Mouse (Mus musculus): ENCODE results near the gene Gm17651.

The Gm17651 gene

DNA sequence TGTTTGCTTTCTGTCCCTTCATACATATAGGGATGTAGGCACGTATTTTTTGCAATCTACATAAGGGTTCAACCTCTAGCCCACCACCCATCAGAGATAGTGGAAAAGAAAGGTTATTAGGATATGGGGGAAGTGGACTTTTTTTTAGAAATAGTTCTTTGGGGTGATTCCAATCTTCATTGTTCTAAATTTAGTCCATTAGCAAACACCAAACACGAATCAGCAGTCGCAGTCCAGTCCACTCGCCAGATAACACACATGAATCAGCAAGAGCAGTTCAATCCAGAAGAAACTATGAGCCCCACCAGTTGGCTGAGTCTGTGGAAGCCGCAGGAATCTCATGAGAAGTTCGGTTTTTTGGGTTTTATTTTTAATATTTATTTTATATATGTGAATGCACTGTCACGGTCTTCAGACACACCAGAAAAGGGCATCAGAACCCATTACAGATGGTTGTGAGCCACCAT, at the start of gene Gm17651:
Gm17651 (minus strand) TSS at position 51 of the 467 bp plus-strand sequence.
- DNase-seq = no peak

DNA sequence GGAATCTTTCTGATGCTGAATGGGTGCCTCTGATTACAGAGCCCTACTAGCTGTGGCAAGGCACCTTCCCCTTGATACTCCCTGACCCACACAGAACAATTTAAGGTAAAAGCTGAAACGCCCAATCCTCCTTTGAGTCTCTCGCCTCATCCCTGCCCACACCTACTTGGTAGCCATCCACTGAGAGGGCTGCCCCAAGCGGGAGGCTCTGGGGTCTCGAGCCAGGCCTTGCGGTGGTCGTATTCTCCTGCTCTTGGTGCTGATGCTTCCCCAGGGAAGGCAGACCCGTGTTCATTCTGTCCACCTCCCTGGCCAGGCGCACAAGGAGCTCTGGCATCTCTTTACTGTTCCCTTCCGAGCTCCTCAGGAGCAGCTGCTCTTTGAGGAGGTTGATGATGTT, 44.6 kb upstream of the Gm17651 start:
- no peak for DNase-seq

DNA sequence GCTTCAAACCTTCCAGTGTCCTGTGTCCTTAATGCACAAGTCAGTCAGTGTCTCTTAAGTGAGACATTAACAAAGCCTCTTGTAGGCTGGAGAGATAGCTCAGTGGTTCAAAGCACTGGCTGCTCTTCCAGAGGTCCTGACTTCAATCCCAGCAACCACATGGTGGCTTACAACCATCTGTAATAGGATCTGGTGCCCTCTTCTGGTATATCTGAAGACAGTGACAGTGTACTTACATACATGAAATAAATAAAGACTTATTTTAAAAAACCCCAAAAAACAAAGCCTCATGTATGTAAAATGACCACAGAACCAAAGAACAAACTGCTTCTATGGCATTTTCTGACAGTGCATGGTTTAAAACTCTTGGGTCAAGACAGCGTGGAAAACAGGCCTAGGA, 41.4 kb upstream of the Gm17651 start:
- DNase-seq = no peak

DNA sequence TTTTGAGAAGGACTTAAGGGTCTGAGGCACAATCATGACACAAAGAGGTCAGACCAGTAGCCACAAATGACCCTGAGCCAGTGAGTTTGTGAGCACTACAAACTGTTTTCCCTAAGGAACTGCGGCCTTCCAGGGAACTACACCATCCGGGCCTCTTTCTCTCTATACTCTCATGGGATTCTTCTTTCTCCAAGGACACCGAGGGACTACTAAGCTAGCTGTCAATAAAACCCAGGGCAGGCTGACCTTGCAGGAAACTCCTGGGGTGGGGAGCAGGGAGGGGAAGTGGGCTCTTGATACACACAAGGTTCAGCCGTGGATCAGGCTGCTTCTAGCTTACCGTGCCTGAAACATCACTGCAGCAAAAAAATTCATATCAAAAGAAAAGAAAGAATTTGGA, 36.4 kb upstream of the Gm17651 start:
- DNase-seq = no peak

DNA sequence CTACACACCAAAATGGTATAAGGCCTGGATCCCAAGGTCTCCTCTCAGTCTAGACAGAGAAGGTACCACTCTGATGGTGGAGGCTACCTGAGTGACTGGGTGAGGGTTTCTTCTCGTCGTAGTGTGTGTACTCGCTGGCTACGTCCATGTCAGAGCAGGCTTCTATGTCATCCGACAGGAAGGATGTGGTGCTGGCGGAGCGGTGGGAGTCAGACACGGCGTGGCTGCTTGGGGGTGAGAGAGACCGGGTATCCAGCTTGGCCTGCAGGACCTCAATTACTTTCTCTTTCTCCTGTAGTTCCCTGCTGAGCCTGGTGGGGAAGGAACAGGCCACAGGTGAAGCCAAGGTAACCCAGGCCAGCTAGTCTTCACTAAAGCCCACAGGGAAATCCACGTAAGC, 35.6 kb upstream of the Gm17651 start:
- no peak for DNase-seq

DNA sequence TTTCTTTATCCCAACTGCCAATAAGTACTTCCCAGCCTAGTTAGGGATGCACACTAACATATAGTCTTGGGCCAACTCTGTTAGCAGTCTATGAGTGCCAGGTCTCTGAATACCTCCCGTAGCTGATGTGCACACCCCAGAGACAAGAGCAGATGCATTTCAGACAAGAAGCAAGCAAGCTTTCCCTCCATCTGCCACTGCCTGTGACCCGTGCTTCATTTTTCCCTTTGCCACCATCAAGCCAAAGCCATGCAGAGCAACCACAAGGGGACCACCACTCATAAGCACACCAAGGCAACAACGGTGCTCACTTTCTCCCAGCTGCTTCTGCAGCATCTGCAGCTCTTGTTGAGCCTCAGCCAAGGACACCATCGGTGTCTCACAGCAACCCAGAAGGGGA, 32.1 kb upstream of the Gm17651 start:
- DNase-seq = no peak

DNA sequence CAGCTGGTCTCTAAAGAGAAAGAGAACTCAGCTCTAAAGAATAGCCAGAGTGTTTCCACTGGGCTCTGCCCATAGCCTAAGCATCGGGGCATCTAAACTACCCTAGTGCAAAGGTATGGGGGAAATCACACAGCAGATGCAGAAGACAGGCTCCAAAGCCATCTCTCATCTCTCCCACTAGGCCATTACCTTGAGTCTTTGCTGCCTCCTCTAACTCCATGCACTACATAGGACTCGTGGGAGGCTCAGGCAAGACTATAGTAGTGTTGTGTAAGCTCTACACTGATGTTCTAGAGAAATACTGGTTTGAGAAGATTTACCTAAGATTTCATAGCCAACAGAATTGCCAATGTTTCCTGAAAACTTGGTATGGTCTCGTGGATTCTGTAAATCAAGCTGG, 31.0 kb upstream of the Gm17651 start:
- DNase-seq = no peak

DNA sequence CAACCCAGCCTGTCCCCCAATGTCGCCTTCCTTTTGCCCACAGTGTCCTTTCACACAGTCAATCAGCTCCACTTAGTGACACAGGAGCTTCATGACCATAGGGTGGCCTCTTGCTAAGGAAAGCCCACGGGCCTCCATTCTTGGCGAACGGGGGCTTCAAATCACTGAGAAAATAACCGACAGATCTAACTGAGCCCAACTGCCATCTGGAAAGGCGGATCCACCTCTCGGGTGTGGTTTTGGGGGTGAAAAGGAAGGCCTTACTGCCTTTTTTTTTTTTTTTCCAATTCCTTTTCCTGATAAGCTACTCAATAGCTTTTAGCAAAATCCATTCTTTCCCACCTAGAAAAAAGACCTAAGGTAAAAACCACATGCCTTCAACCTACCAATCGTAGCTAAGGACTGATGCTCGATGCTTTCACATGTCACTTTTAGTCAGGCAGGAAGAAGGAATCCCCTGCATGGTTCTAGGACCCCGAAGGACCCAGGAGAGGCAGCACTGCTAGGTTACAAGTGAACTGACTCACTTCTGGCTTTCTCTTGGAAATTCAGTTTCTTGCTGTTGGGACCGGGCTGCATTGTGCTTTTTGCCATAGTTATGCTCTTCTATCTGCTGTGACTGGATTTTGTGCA, 28.1 kb upstream of the Gm17651 start:
- no peak for DNase-seq

DNA sequence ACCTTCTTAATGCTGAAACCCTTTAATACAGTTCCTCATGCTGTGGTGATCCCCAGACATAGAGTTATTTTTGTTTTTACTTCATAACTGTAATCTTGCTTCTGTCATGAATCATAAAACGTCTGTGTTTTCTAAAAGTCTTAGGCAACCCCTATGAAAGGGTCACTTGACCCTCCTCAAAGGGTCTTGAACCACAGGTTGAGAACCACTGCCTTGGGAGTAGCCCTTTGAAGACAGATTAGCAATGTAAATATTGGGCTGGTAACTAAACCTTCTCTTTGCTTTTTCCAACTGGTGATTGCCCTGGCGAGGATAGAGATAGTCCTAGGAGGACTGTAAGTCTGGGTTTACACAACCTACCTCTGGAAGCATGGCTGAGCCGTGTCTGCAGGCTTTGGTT, 26.7 kb upstream of the Gm17651 start:
- no peak for DNase-seq

DNA sequence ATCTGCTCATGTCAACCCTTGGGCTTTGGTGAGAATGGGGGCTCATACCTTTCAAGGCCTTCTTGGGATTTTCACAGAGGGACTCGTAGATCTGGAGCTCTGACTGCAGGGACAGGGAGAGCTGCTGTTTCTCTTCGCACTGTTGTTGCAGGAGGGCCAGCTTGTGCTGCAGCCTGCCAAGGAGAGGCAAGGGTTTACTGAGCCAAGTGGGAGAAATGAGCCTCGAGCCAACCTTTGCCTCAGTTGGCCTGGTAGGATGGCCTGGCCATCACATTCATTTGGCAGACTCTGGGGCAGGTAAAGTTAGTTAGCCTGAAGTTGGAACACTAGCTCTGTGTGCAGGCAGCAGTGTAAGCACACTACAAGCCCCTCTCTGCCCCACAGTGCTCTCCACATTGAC, 24.6 kb upstream of the Gm17651 start:
- DNase-seq = no peak

DNA sequence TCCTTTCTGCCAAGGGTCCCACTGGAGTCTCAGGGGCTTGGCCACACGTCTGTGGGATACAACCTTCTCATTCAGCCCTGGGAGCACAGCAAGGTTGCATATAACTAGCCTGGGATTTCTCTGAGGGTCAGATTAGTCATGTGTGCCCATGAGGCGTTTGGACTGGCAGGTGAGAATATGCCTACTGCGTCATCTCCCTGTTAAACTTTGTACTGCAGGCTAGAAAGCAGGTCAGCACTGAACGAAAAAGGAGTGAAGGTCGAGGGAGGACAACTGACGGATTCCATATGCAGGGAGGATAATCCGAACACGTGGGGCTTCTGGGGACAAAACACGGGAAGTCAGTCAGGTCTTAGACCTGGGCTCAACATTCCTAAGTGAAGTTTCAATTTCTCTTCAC, 22.8 kb upstream of the Gm17651 start:
- no peak for DNase-seq

DNA sequence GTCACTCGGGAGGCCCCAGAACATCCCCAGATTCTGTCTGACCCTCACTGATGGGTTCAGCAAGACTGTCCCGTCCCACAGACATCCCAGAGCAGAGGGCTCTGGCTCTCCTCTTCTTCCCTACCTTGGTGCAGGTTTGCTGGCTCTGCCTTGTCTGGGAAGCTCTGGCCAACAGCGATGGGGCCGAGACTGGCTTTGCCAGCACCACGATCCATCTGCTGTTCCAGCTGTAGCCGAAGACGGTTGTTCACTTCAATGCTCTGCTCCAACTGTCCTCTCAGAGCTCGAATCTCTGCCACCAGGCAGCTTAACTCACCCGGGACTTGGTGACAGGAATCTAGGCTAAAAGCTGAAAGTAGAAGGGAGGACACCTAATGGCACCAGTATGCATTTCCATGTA, 22.4 kb upstream of the Gm17651 start:
- no peak for DNase-seq

DNA sequence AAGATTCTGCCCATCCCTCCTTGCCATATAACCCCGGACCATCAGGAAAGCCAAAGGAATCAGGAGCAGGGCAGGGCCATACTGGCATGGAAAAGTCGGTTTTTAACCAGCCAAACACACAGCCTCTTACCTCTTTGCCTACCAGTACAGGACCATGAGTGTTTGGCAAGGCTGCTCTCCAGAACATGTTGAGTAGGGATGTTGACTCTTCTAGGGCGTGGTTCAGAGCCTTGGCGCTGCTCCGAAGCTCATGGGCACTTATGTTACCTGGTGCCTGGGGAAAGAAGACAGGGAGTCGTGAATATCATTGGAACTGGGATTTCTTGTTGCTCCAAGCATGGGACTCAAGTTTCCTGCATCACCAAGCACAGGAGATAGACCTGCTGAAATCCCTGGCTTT, 19.3 kb upstream of the Gm17651 start:
- no peak for DNase-seq

DNA sequence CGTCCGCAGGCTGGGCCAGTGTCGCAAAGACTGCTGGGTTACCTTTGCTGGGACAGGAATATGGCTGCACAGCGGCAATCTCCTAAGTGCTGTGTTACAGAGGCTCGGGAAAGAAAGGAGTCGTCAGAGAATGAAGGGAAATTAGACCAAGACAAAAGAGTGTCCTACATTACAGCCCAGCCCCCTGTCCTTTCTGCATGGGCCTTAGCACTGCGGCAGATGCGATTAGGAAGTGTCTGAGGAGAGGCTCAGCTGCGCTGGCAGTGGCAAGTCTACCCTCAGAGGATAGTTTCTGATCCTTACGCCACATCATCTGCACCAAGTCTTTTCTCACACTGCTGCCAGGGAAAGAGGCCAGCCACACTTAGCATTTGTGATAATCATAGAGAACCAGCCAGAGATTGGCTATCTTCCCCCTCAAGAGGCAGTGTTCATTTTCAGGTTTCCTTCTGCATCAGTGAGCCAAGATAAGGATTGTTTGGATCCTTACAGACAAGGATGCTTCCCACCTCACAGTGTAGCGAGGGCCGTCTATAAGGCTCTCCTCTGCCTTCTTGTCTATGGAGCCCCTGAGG, 17.0 kb upstream of the Gm17651 start:
- no peak for DNase-seq

DNA sequence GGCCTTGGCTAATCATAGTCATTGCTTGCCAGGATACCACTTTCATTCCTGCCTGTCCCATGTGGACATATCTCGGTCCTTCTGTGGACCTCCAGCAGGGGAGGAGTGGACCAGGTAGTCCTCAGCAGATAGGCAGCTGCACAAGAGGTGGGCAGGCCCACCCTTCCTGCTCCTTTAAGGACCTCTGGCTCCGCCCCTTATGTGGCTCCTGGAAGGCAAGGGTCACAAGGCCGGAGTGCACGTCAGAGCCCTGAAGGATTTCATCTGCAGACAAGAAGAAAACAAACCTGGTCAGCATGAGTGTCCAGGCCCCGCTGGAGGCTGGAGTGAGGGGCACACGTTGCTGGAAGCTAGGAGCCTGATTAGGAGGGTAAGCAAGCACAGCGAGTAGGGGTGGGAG, 16.1 kb upstream of the Gm17651 start:
- no peak for DNase-seq

DNA sequence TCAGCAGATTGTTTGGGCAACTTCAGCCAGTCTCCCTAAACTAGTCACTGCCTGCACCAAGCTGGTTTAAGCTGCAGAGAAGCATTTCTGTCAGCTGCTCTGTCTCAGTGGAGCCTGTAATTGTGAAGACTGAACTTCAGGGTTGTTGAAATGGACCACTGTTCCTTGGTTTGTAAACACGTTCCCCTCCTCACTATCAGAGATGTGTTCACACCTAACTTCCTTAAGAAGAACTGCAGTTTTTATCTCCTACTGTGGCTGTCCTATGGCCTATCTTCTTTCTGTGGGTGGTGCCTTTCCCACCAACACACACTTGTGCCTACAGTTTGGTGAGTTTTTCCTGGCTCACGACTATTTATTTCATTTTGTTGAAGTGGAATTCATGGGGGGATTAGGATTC, 14.8 kb upstream of the Gm17651 start:
- no peak for DNase-seq

DNA sequence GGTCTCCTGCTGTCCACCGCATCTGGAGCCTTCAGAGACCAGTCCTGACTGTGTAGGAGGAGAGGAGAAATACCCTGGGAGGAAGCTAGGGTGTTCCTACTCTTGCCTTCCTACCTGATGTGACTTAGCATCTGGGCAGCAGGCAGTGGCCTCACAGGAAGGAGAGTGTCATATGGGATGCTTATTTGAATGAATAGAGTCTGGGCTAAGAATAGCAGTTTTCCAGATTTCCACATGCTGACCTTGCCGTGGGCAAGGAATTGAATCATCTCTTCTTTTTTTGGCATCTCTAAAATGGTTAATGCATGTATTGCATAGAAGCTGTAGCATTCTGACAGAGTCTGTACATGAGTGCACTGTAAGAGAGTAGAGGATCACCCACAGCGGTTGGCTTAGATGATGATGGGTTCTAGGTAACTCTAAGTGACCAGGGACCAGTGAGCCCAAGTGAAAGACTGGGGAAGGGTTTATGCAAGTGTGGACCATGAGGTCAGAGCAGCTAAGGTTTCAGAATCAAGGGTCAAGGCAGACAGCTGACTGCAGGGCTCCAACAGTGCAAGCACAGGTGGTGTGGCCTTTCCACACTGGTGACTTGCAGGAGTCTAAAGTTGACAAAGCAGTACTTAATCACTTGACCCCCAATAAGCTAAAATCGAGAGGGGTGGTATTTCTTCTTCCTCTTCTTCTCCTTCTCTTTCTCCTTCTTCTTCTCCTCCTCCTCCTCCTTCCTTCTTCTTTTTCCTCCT, 12.1 kb upstream of the Gm17651 start:
- no peak for DNase-seq

DNA sequence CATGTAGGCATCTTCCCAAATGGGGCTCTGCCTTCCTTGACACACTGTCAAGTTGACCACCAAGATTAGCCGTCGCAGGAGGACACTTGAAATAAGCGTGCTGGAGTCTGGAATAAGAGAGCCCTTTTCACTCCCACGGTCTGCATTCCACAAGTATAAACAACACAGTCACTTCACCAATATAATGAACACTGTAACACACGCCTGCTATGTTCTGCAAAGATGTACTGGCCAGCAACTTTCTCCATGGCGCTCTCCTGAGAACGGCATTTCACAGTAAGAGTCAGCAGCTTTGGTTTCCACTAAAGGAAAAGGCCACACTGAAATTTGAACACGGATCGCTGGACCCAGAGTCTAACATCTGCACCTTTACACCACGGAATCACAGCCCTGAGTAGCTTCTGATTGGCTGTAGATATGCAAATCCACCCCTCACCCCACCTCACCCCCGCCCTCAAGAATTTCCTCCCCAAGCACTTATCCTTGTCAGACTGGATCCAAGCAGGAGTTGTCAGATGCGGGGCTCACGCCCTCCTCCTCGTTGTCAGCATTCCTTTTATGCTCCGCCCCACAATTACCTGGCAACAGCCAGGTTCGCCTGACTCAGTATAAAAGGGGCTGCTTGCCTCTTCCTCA, 9.2 kb upstream of the Gm17651 start:
- DNase-seq = no peak

DNA sequence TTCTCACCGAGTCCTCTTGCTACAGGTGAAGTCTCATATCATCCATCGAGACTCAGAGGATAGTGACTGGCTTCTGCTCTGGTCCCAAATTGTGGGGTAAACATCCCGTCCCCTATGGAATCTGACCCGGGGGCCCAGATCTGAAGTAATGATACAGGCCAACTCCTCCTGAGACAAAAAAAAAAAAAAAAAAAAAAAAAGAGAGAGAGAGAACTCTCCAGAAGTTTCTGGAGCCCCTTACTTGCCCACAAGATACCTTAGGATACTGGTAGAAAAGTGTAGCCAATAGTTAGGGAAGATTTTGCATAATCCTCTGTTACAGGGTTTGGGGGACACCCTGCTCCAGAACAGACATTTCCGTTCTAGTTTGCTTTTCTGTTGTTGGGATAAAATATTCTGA, 8.1 kb upstream of the Gm17651 start:
- no peak for DNase-seq

DNA sequence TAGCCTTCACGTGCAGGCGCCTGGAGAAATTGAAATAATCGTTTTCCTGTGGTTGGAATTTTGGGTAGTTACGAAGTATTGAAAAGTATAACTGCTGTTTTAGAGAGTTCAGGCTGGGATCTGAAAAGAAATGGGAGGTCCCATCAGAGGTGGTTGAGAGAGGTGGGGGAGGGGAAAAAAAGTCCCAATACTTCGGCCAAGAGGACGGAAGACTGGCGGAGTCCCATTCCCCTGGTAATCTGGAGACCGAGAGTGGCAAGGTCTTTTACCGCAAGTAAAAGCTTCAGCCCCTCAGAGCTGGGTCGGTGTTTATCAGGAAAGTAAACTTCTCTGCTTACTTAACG, 7.6 kb upstream of the Gm17651 start:
- no peak for DNase-seq

DNA sequence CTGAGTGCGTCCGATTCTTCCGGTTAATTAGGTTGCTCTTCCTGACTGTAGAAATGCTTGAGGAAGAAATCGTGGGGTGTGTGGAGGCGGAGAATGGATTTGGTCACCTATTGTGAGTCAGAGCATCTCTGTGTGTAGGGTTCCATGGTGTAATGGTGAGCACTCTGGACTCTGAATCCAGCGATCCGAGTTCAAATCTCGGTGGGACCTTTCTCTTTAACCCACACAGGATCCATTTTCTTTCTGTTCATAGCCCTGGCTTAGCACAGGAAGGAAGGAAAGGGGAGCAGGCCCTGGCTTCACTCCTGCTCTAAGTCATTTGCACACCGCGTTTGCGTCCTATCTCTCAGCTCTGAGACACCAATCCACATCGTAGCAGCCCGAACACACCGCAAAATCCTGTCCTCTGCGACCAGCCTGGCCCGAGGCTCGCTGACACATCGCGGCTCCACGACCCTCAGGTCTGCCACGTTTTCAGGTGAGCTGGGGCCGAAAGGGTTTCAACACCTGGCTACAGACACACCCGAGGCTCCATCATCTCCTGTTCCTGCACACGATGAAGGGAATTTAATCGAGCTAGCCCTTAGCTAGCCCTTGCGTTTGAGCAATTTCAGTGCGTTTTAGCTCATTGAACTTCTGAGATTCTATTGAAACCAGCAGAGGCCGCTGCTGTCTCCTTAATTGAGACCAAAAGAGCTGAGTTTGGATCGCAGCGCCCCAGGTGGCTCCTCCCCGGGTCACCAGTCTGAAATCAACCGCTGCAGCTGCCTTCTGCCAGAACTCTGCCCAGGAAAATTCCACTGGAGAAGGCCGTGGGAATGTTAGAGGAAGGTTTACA, 7.0 kb upstream of the Gm17651 start:
- peak; percentile 74 for DNase-seq

DNA sequence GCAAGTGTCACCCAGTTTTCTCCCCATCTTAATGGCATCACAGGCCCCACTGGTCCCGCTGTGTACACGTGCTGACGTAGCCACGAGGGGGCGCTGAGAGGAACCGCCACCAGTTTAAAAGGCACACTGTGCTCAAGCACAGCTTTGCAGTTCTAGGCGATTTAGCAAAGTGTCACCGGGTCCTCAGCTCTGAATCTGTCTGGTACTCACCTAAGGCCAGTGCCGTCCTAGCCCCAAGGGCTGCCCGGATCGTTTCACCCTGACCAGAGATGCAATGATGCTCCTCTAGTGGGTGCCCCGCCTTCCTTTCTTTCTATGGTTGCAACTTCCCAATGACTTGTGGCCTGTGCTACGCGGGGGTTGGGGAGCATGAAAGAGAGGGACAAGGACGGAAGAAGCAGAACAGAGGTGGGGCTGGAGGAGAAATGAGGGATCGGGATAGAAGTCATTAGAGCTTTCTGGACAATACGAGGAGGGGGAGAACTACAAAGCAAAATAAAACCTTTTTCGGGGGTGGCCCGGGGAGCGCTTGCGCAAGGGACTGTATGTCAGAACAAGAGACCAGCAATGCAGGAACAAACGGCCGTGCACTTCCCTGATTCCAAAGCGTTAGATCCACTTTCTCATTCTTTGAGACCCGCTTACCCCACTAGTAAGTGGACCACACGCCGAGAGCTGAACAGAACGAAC, 6.3 kb upstream of the Gm17651 start:
- DNase-seq = peak; percentile 80

DNA sequence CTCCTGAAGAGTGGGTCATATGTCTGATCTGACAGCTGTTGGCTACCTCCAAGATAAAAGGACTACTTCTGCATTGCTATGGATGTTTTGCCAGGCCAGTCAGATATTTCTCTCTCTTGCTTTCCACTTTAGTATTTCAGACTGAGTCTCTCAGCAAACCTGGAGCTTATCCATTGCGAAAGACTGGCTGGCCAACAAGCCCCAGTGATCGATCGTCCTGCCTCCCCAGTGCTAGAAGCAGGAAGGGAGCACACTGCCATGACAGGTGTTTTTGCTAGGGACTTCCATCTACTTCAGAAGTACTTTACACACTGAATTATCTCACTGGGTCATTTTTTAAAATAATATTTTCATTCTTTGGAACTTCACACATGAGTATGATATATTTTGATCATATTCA, 3.9 kb upstream of the Gm17651 start:
- peak; percentile 24 for DNase-seq
